Mouse (Mus musculus) spleen, adult 2 months (tissue): ENCODE measurements around the gene Heg1.

ENCODE experiments used
- CTCF ChIP-seq: fragments of 200-500 bp; IDR thresholded peaks from 2 replicates; pipeline ENCODE4 v1.5.1; 2011; ENCODE audit warnings: mild to moderate bottlenecking, inconsistent platforms; ENCODE audit not compliant: insufficient read depth, insufficient read length, insufficient replicate concordance; ENCODE audit errors: extremely low read depth
- POLR2A ChIP-seq: fragments of 200-500 bp; IDR thresholded peaks from 2 replicates; pipeline ENCODE4 v1.6.1; 2011; ENCODE audit warnings: low read depth, low read length, inconsistent platforms

- no peak for TF ChIP-seq CTCF
- no peak for TF ChIP-seq POLR2A
Observed at GRCm38 (mm10) chr16:33751152-33751551, 67.0 kb downstream of the Heg1 start.
